Mouse (Mus musculus): ENCODE results near the gene 2310009B15Rik.

2310009B15Rik gene

GRCm38 (mm10) chr1:138856101-138856950 lies at the start of gene 2310009B15Rik:
Gene 2310009B15Rik (minus strand): TSS chr1:138856852.
- peak; percentile 71 for DNase-seq (ENCODE audit: low read depth, low spot score)

DNA sequence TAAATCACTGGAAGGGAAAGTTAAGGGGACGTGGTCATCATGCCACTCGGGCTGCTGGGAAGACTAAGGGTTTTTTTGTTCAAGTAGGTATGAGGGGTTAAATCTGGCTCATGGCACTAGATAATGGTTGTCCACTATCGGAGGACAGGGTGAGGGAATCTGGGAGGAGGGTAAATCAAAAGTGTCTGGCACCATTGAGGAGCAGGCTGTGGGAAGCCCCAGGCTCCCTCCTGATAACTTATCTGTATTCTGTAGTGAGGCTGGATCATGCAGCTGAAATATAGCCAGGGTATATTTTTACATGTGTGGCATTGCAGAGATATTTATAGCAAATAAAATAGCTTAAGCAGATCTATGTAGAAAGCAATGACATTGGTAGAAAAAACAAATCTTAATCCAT lies 49.6 kb upstream of the 2310009B15Rik start:
- no peak for DNase-seq (ENCODE audit: low read depth, low spot score)

GRCm38 (mm10) chr1:138905092-138905765 lies 48.6 kb upstream of the 2310009B15Rik start:
- no peak for DNase-seq (ENCODE audit: low read depth, low spot score)

DNA sequence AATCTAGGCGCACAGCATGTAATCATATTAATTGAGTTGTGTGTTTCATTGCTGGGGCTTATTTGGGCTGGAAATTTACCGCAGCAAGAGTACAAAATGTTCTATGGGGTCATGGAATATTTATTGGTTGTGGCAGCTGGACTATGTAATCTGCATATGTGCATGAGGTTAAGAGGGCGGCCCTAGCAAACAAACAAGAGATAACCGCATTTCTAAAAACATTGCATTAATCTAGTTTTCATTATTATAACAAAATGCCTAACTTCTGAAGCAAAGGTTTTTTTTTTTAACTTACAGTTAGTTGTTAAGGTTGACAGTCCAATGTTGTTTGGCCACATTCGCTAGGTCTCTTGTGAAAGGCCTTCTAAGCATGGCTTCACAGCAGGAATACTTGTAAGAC lies 47.2 kb upstream of the 2310009B15Rik start:
- no peak for DNase-seq (ENCODE audit: low read depth, low spot score)

DNA sequence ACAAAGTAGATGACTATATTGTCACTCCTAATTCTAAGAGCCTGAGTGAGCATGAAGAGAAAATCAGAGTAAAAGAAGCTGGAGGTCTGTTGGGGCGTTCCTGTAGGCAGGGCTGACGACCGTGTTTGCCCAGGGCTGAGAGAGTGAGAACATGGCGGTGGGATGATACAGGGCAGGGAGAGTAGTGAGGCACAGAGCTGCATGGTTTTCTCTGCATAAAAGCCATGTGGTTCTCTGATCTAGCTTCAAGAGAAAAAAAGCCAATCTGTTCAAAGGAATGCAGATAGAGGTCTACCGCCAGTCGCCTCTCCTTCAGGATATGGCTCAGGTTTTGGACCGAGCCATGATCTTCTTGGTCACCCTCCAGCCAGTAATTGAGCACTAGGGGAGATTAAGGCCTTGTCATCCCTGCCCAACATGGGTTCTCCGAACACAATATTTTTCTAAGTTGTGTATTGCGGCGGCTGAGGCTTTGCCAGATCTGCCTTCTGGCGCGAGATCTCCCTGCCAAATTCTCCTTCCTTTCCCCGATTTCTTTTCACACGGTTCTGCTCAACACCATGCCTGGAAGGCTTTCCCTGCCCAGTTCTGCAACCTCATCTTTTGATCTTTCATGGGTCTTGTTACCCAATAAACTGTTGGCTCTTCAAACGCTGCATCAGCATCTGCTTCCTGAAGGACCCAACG lies 44.9 kb upstream of the 2310009B15Rik start:
- no peak for DNase-seq (ENCODE audit: low read depth, low spot score)

- no peak for DNase-seq (ENCODE audit: low read depth, low spot score)
These were observed 39.4 kb upstream of the 2310009B15Rik start for GRCm38 (mm10) chr1:138896088-138896487.

DNA sequence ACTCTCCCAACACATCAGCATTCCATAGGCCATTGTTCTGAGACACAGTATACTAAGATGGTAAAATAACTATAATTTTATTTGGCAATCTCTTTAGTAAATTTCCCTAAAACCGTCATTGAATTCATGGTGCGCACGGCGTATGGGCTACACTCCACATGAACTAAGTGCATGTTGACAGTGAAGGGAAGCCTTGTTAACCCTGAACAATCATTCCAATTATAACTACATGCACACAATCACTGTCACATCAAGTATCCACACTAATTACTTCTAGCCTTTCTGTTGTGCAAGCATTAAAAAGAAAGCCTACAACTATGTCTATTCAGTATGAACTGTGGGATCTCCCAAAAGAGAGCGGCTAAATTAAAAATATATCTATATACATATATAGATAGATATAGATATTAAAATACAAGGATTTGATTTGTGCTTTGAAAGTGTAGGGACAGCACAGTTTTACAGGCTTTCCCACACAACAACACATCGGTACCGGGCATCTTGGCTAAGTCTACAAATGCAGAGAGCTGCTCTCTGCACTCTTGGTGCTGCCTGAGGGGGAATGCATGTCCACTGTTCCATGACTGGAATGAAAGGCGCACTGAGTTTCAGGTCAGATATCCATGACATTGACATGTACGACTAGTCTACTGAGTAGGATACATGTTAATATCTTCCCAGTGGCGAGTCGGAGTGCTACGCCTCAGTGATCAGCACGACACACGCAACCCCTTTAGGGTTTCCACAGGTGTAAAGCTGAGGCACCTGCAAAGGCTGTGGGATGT lies 21.0 kb upstream of the 2310009B15Rik start:
- DNase-seq (ENCODE audit: low read depth, low spot score): no peak

- DNase-seq (ENCODE audit: low read depth, low spot score): no peak
These were observed 19.9 kb upstream of the 2310009B15Rik start for GRCm38 (mm10) chr1:138876371-138877045.

DNA sequence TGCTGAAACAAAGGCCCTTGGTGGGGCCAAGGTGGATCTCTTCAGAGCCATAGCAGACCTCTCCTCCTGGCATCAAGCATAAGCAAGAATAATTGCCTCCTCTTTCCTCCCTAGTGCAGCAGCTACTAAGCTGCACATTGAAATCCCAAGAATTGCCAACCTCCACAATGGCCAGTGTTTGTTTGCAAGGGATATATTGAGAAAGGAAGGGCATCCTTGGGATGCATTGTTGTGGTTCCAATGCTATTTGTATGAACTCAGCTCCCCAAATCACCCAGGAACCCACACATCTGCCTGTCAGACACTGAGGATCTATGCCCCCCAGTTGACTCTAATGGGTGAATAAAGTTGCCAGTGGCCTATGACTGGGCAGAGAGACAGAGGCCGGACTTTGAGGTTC lies 5.8 kb downstream of the 2310009B15Rik start:
- no peak for DNase-seq (ENCODE audit: low read depth, low spot score)

- DNase-seq (ENCODE audit: low read depth, low spot score): no peak
These were observed 6.5 kb downstream of the 2310009B15Rik start for GRCm38 (mm10) chr1:138850161-138850539.

- DNase-seq (ENCODE audit: low read depth, low spot score): no peak
These were observed 7.0 kb downstream of the 2310009B15Rik start for GRCm38 (mm10) chr1:138849531-138850160.

DNA sequence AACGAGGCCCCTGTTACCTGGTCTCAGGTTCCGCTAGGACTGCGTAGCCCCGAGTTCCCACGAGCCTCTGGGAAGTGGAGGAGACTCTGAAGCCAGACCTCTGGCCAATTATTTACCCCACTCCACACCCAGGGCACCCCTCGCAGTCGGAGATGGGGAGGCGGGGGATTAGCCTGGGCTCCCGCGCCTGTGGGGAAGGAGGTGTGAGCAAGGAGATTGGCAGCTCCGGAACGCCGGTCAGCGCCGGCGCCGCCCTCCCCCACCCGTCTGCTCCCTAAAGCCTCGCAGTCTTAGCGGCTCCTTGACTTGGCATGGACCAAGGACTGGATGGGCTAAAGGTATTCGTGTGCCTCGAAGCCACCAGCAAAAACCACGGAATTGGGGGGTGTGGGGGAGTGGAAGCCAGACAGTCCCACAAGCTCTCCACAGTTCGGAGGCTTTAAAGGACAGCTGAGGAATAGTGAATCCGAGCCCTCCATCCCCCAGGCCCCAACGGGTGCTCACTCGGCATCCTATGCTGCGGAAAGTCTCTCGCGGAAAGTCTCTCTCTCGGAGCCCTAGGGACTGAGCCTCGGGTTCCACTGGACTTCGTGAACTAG lies 8.0 kb downstream of the 2310009B15Rik start, which contains the start of gene Lhx9:
Lhx9 (minus strand) TSS at position 67 of the 599 bp plus-strand sequence.
- no peak for DNase-seq (ENCODE audit: low read depth, low spot score)

DNA sequence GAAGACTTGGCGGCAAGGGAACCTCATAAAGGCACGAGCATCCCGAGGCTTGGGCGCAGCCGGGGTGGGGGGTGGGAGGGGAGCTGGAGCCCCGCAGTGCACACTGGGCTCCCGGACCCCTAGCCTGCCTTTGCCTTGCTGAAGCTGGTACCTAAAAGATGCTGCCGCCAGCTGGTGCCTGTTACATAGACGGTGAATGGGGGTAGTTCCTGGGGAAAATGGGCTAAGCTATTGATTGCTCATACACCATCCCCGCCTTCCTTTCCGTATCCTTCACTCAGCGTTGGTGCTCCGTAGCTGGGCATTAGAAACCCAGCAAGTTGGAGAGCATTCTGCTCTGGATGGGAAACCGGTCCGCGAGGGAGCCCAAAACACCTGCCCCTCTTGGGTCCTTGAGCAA lies 8.6 kb downstream of the 2310009B15Rik start:
- no peak for DNase-seq (ENCODE audit: low read depth, low spot score)

GRCm38 (mm10) chr1:138847146-138847545 lies 9.5 kb downstream of the 2310009B15Rik start:
- no peak for DNase-seq (ENCODE audit: low read depth, low spot score)

DNA sequence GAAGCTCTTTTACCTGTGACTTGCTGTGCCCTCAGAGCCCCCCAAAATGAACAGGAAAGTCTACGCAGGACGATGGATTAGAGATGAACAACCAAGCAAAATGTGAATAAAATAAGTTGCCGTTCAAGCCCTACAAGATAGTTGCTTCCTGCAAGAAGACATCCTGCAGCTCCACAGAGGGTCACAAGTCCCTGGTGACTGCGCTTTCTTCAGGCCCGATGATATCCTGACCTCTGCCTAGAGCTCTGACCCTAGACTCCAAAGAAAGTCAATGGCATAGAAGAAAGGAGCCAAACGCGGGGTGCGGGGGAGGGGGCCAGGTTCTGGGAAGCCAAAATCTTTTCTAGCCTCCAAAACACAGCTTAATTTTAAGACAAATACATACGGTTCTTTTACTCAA lies 10.1 kb downstream of the 2310009B15Rik start:
- no peak for DNase-seq (ENCODE audit: low read depth, low spot score)

GRCm38 (mm10) chr1:138846131-138846530 lies 10.5 kb downstream of the 2310009B15Rik start:
- DNase-seq (ENCODE audit: low read depth, low spot score): no peak

DNA sequence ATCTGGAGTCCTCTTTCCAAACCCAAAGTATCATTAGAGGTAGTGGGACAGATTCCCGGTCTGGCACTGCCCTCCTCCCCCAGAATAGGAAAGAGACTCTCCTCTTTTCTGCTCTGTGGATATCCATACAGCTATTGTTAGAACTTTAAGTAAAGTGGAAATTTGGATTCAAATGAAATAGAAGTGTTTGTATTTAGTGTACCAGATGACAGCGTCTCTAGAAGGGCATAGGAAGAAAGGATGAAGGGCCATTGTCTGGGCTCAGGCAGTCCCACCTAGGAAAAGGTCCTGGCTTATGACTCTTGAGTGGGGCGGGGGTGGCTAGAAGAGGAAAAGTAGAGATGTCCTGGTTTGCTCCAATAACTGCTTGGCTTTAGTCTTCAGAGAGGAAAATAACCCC lies 11.2 kb downstream of the 2310009B15Rik start:
- no peak for DNase-seq (ENCODE audit: low read depth, low spot score)

- no peak for DNase-seq (ENCODE audit: low read depth, low spot score)
These were observed 12.5 kb downstream of the 2310009B15Rik start for GRCm38 (mm10) chr1:138844166-138844565.

DNA sequence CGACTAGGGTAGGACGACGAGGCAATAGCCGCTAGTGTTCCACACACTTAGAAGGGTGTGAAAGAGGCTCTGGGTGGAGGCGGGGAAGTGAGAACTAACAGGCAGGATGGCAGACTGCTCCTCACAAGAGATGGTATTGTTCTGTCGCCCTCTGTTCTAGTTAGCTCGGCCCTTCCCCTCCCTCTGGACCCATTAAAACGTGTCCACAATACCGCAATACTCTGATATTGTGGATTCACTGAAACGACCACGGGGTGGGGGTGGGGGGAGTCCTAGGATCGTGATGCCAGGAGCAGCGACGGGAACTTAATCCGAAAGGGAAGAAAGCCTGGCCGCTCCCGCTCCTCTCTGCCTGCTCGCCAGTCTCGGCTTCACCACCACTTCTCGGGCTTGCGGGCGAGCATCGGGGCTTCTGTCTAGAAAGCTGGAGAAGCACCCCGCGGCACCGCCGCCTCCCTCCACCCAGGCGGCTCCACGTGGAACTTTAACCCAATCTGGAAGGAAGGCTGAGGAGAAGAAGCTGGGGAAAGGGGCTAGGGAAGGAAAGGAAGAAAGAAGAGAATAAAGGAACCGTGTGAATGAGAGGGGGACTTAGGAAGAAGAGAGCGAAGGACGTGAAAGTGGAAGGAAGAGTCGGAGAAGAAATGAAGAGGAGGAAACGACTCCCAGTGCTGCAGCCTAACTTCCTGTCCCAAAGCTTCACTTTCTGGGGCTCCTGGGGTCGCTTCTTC lies 13.1 kb downstream of the 2310009B15Rik start:
- DNase-seq (ENCODE audit: low read depth, low spot score): no peak
